Mouse (Mus musculus): ENCODE results near the gene Maneal. TPM values are rescaled to one million over a fixed set of nuclear protein-coding genes. Genes with fewer than 3 reads are reported as not detected.

Maneal gene
- polyA plus RNA-seq, 1 experiment from 2014 or later = 0.66 TPM

DNA sequence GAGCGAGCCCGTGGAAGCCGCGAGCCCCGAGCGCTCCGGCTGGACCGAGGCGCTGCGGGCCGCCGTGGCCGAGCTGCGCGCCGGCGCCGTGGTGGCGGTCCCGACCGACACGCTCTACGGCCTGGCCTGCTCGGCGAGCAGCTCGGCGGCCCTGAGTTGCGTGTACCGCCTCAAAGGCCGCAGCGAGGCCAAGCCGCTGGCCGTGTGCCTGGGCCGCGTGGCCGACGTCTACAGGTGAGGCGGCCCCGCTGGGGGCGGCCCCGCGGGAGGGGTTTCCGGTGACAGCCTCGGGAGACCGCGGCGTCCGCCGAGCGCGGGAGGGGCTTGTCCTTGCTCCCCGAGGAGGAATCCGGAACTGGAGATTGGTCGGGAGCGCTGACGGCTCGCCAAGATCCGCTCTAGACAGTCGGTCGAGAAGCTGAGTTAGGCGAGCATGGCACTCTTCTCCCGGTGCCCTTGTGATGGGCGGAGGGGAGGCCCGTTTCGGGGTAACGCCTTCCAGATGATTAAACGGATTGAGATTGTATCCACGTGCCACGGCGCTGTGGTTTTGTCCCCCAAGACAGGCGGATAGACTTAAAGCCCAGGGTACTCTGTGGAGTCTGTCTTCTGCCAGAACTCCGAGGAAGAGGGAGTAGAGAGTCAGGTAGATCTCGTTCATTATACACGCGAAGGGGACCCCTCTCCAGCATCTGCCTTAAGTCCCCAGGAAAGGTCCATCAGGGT, 10.9 kb downstream of the Maneal start, which contains the start of gene 1110065P20Rik:
Gene 1110065P20Rik (minus strand): TSS at position 264 of the 726 bp plus-strand sequence.
- H3K4me3 ChIP-seq (ENCODE audit: low read length) = peak within 1 kb of the TSS; percentile 97
- peak within 1 kb of the TSS; percentile 97 for H3K9ac ChIP-seq (ENCODE audit: low read depth, low read length)
- H3K4me2 ChIP-seq (replicated peaks; ENCODE audit: low read depth, low read length) = peak within 1 kb of the TSS; percentile 92
- peak within 1 kb of the TSS; percentile 88 for H3K27ac ChIP-seq (ENCODE audit: low read depth, low read length)
- ATAC-seq (ENCODE audit: low FRiP score, low TSS enrichment) = peak; percentile 60
- peaks cover 23% of the 10 kb centered on the region for H3K4me1 ChIP-seq (ENCODE audit: control insufficient read depth, insufficient read depth, low read length)
- H3K27me3 ChIP-seq (ENCODE audit: control insufficient read depth, insufficient read depth, low read length) = no peaks in the 10 kb centered on the region
- peaks cover 27% of the 10 kb centered on the region for H3K36me3 ChIP-seq (ENCODE audit: control insufficient read depth, insufficient read depth, low read length)
- under 1% methylated on average over 75 of the region's 75 CpGs for WGBS
- H3K9me3 ChIP-seq (ENCODE audit: control insufficient read depth, low read length) = no peaks in the 10 kb centered on the region

- no peaks in the 10 kb centered on the region for H3K9me3 ChIP-seq (ENCODE audit: control insufficient read depth, low read length)
- ATAC-seq (ENCODE audit: low FRiP score, low TSS enrichment) = peak; percentile 94
- peaks cover 21% of the 10 kb centered on the region for H3K36me3 ChIP-seq (ENCODE audit: control insufficient read depth, insufficient read depth, low read length)
- H3K4me3 ChIP-seq (ENCODE audit: low read length) = peak within 1 kb of the TSS; percentile 97
- peak within 1 kb of the TSS; percentile 92 for H3K4me2 ChIP-seq (replicated peaks; ENCODE audit: low read depth, low read length)
- peak within 1 kb of the TSS; percentile 88 for H3K27ac ChIP-seq (ENCODE audit: low read depth, low read length)
- no peaks in the 10 kb centered on the region for H3K27me3 ChIP-seq (ENCODE audit: control insufficient read depth, insufficient read depth, low read length)
- H3K4me1 ChIP-seq (ENCODE audit: control insufficient read depth, insufficient read depth, low read length) = peaks cover 23% of the 10 kb centered on the region
- H3K9ac ChIP-seq (ENCODE audit: low read depth, low read length) = peak within 1 kb of the TSS; percentile 97
- under 1% methylated on average over 70 of the region's 90 CpGs for WGBS
Measured at GRCm38 (mm10) chr4:124850261-124850913, 11.6 kb downstream of the Maneal start, which contains the start of gene Yrdc. Gene Yrdc (plus strand): TSS chr4:124850679.

- WGBS = under 1% methylated on average over 24 of the region's 24 CpGs
- no peaks in the 10 kb centered on the region for H3K27me3 ChIP-seq (ENCODE audit: control insufficient read depth, insufficient read depth, low read length)
- peaks cover 23% of the 10 kb centered on the region for H3K4me1 ChIP-seq (ENCODE audit: control insufficient read depth, insufficient read depth, low read length)
- peak; percentile 30 for ATAC-seq (ENCODE audit: low FRiP score, low TSS enrichment)
- peak overlapping the region; percentile 97 for H3K4me3 ChIP-seq (ENCODE audit: low read length)
- H3K36me3 ChIP-seq (ENCODE audit: control insufficient read depth, insufficient read depth, low read length) = peaks cover 21% of the 10 kb centered on the region; the same call in 1 of the 2 replicates
- H3K27ac ChIP-seq (ENCODE audit: low read depth, low read length) = peak overlapping the region; percentile 88
- H3K9ac ChIP-seq (ENCODE audit: low read depth, low read length) = peak overlapping the region; percentile 97
- H3K9me3 ChIP-seq (ENCODE audit: control insufficient read depth, low read length) = no peaks in the 10 kb centered on the region
- H3K4me2 ChIP-seq (replicated peaks; ENCODE audit: low read depth, low read length) = peak overlapping the region; percentile 92
Measured at GRCm38 (mm10) chr4:124849631-124850260, 12.2 kb downstream of the Maneal start.

GRCm38 (mm10) chr4:124847573-124847972, 14.4 kb downstream of the Maneal start:
- Histone ChIP-seq H3K4me2 (replicated peaks; ENCODE audit: low read depth, low read length) (no peak overlapping the region), H3K4me1 (ENCODE audit: control insufficient read depth, insufficient read depth, low read length) (peaks cover 19% of the 10 kb centered on the region), H3K36me3 (ENCODE audit: control insufficient read depth, insufficient read depth, low read length) (peaks cover 10% of the 10 kb centered on the region), H3K9me3 (ENCODE audit: control insufficient read depth, low read length) (no peaks in the 10 kb centered on the region), H3K27ac (ENCODE audit: low read depth, low read length) (no peak overlapping the region), H3K4me3 (ENCODE audit: low read length) (no peak overlapping the region), H3K9ac (ENCODE audit: low read depth, low read length) (no peak overlapping the region), H3K27me3 (ENCODE audit: control insufficient read depth, insufficient read depth, low read length) (no peaks in the 10 kb centered on the region)
- WGBS = 12% methylated on average over 8 of the region's 8 CpGs
- no peak for ATAC-seq (ENCODE audit: low FRiP score, low TSS enrichment)

- peaks cover 4% of the 10 kb centered on the region; the same call in 1 of the 2 replicates for H3K4me1 ChIP-seq (ENCODE audit: control insufficient read depth, insufficient read depth, low read length)
- H3K4me3 ChIP-seq (ENCODE audit: low read length) = no peak overlapping the region
- H3K27ac ChIP-seq (ENCODE audit: low read depth, low read length) = no peak overlapping the region
- no peak overlapping the region for H3K9ac ChIP-seq (ENCODE audit: low read depth, low read length)
- H3K4me2 ChIP-seq (replicated peaks; ENCODE audit: low read depth, low read length) = no peak overlapping the region
- H3K9me3 ChIP-seq (ENCODE audit: control insufficient read depth, low read length) = no peaks in the 10 kb centered on the region
- 50% methylated on average over 11 of the region's 11 CpGs for WGBS
- 0 out of 2 replicates have a peak, but pooled peaks have one; percentile 59 for ATAC-seq (ENCODE audit: low FRiP score, low TSS enrichment)
- no peaks in the 10 kb centered on the region for H3K27me3 ChIP-seq (ENCODE audit: control insufficient read depth, insufficient read depth, low read length)
- peaks cover 28% of the 10 kb centered on the region for H3K36me3 ChIP-seq (ENCODE audit: control insufficient read depth, insufficient read depth, low read length)
Measured at GRCm38 (mm10) chr4:124843493-124843892, 18.5 kb downstream of the Maneal start.

DNA sequence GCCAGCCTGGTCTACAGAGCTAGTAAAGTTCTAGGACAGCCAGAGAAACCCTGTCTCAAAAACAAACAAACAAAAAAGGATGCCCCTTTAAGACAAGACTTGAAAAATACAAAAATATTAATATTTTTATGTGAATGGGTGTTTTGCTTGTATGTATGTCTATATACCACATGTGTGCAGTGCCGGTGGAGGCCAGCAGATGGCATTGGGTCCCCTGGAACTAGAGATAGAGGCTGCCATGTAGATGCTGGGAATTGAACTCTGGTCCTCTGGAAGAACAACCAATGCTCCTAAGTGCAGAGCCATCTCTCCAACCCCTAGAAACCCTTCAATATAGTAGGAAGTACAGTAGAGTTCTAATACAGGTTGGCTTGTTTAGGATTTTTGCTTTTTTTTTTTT, 21.0 kb downstream of the Maneal start:
- WGBS = 100% methylated on average over 1 of the region's 1 CpGs
- H3K27me3 ChIP-seq (ENCODE audit: control insufficient read depth, insufficient read depth, low read length) = no peaks in the 10 kb centered on the region
- no peak for ATAC-seq (ENCODE audit: low FRiP score, low TSS enrichment)
- H3K27ac ChIP-seq (ENCODE audit: low read depth, low read length) = no peak overlapping the region
- H3K4me2 ChIP-seq (replicated peaks; ENCODE audit: low read depth, low read length) = no peak overlapping the region
- H3K4me3 ChIP-seq (ENCODE audit: low read length) = no peak overlapping the region
- no peaks in the 10 kb centered on the region for H3K9me3 ChIP-seq (ENCODE audit: control insufficient read depth, low read length)
- no peaks in the 10 kb centered on the region for H3K4me1 ChIP-seq (ENCODE audit: control insufficient read depth, insufficient read depth, low read length)
- H3K36me3 ChIP-seq (ENCODE audit: control insufficient read depth, insufficient read depth, low read length) = peaks cover 39% of the 10 kb centered on the region
- no peak overlapping the region for H3K9ac ChIP-seq (ENCODE audit: low read depth, low read length)

DNA sequence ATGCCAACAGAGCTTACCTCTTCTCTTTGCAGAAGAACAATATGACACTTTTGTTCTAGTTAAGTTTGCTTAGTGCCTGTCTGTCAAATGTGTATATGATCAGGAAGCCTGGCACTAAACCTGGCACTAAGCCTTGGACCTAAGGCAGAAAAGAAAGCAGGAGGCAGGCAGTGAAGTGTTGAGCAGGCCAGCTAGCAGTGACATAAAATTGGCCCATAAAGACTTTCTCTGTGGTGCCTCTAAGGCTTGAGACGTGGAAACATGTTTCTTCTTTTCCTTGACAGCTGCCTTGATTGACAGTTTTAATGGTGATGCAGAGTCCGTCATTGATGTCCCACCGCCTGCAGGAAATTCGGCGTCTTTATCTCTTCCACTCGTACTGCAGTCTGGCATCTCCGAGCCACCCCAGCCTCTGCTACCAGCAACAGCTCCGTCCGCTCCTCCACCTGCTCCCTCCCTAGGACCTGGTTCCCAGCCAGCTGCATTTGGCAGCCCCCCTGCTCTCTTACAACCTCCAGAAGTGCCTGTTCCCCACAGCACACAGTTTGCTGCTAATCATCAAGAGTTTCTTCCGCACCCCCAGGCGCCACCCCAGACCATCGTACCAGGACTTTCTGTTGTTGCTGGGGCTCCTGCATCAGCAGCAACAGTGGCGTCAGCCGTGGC, 23.8 kb downstream of the Maneal start:
- H3K4me2 ChIP-seq (replicated peaks; ENCODE audit: low read depth, low read length) = no peak overlapping the region
- WGBS = 90% methylated on average over 14 of the region's 14 CpGs
- H3K27ac ChIP-seq (ENCODE audit: low read depth, low read length) = no peak overlapping the region
- no peak for ATAC-seq (ENCODE audit: low FRiP score, low TSS enrichment)
- H3K36me3 ChIP-seq (ENCODE audit: control insufficient read depth, insufficient read depth, low read length) = peaks cover 33% of the 10 kb centered on the region
- no peaks in the 10 kb centered on the region for H3K9me3 ChIP-seq (ENCODE audit: control insufficient read depth, low read length)
- no peaks in the 10 kb centered on the region for H3K4me1 ChIP-seq (ENCODE audit: control insufficient read depth, insufficient read depth, low read length)
- H3K27me3 ChIP-seq (ENCODE audit: control insufficient read depth, insufficient read depth, low read length) = no peaks in the 10 kb centered on the region
- H3K9ac ChIP-seq (ENCODE audit: low read depth, low read length) = no peak overlapping the region
- no peak overlapping the region for H3K4me3 ChIP-seq (ENCODE audit: low read length)

DNA sequence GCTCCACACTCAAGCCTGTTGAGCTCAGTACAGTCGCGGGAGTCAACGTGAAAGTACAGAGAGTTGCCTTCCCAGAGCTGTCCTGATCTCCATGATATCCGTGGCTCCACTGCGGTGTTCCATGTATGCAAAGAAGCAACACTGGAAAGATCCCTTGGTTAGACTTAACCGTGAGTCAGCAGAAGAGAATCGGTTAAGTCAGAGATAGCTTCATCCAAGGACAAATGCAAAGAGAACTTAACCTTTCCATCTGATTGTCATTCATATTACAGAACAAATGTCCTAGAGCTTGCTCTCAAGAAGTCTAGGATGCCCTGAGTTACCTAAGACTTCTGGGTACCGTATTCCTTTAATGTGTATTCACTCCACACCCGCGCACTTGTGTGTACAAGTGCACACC, 29.2 kb downstream of the Maneal start:
- Histone ChIP-seq H3K9ac (ENCODE audit: low read depth, low read length) (no peak overlapping the region), H3K4me1 (ENCODE audit: control insufficient read depth, insufficient read depth, low read length) (no peaks in the 10 kb centered on the region), H3K4me2 (replicated peaks; ENCODE audit: low read depth, low read length) (no peak overlapping the region), H3K36me3 (ENCODE audit: control insufficient read depth, insufficient read depth, low read length) (peaks cover 34% of the 10 kb centered on the region), H3K9me3 (ENCODE audit: control insufficient read depth, low read length) (no peaks in the 10 kb centered on the region), H3K4me3 (ENCODE audit: low read length) (no peak overlapping the region), H3K27me3 (ENCODE audit: control insufficient read depth, insufficient read depth, low read length) (no peaks in the 10 kb centered on the region), H3K27ac (ENCODE audit: low read depth, low read length) (no peak overlapping the region)
- no peak for ATAC-seq (ENCODE audit: low FRiP score, low TSS enrichment)
- 96% methylated on average over 10 of the region's 10 CpGs for WGBS
